Comparison of ENCODE assay signal across 13 mouse cellular contexts in genomic region chr5:147315432-147316075, GRCm38 (mm10). TPM values are rescaled to one million over a fixed set of nuclear protein-coding genes. Genes with fewer than 3 reads are reported as not detected.
DNase-seq lines count a peak whose midpoint lies in the region; ATAC-seq and TF ChIP-seq lines count a peak whose summit lies in the region.
"Had no signal": no experiment of that assay in that cellular context is flagged by ENCODE, and none has a peak within 500 bp of the region (broad histone marks: within the 10 kb centered on the region; RNA-seq: fewer than 3 reads in every experiment).

No protein-coding gene starts in this region.

- peak; percentile 27 for DNase-seq in embryo, embryonic 9.5 days (ENCODE audit: extremely low spot score)
- no peak for DNase-seq in embryo, embryonic 11 days
- no peak for DNase-seq in heart, adult 9 months (ENCODE audit: low spot score in 2 of 2)
- no peak for DNase-seq in layer of hippocampus, adult 9-10 months (ENCODE audit: low spot score)
- DNase-seq: cerebellum, adult 11 months had no signal

- WGBS in heart, embryonic 16.5 days, result 2% methylated on average over 25 of the region's 25 CpGs
- WGBS in midbrain, embryonic 15.5 days, result 1% methylated on average over 25 of the region's 25 CpGs
- WGBS in midbrain, embryonic 13.5 days, result under 1% methylated on average over 25 of the region's 25 CpGs

- ATAC-seq in heart, embryonic 16.5 days (replicated peaks; ENCODE audit: extremely low read depth, insufficient read depth, low FRiP score), result no peak
- no peak for ATAC-seq in midbrain, embryonic 15.5 days (replicated peaks)
- no peak for ATAC-seq in midbrain, embryonic 13.5 days

- peaks cover 91% of the 10 kb centered on the region for H3K27me3 ChIP-seq in heart, embryonic 16.5 days (ENCODE audit: control insufficient read depth, insufficient read depth, low read length)
- H3K27me3 ChIP-seq in midbrain, embryonic 15.5 days (replicated peaks), result peaks cover 93% of the 10 kb centered on the region
- peaks cover 98% of the 10 kb centered on the region for H3K27me3 ChIP-seq in midbrain, embryonic 13.5 days
- H3K27me3 ChIP-seq in myocyte (ENCODE audit: control insufficient read depth, insufficient read depth, insufficient read length), result peaks cover 23% of the 10 kb centered on the region

- H3ac ChIP-seq in myocyte (ENCODE audit: control insufficient read depth, insufficient read length), result no peak overlapping the region

- H3K9ac ChIP-seq in heart, embryonic 16.5 days (ENCODE audit: low read length), result no peak overlapping the region
- no peak overlapping the region for H3K9ac ChIP-seq in midbrain, embryonic 15.5 days
- no peak overlapping the region for H3K9ac ChIP-seq in midbrain, embryonic 13.5 days (replicated peaks)
- H3K9ac ChIP-seq: embryonic facial prominence, embryonic 12.5 days; liver, embryonic 14.5 days had no signal

- H3K4me3 ChIP-seq in heart, embryonic 16.5 days (ENCODE audit: low read length), result peak overlapping the region; percentile 20
- H3K4me3 ChIP-seq in midbrain, embryonic 15.5 days, result no peak overlapping the region
- H3K4me3 ChIP-seq in midbrain, embryonic 13.5 days (replicated peaks), result no peak overlapping the region
- H3K4me3 ChIP-seq in myocyte, result no peak overlapping the region
- H3K4me3 ChIP-seq: embryonic facial prominence, embryonic 12.5 days had no signal

- H3K36me3 ChIP-seq in heart, embryonic 16.5 days (ENCODE audit: control insufficient read depth, insufficient read depth), result no peaks in the 10 kb centered on the region
- no peaks in the 10 kb centered on the region for H3K36me3 ChIP-seq in midbrain, embryonic 15.5 days (replicated peaks)
- H3K36me3 ChIP-seq in midbrain, embryonic 13.5 days, result no peaks in the 10 kb centered on the region
- H3K36me3 ChIP-seq in myocyte (ENCODE audit: control insufficient read depth, insufficient read depth), result no peaks in the 10 kb centered on the region
- H3K36me3 ChIP-seq: embryonic facial prominence, embryonic 12.5 days; G1E had no signal

- no peak for TF ChIP-seq POLR2A in myocyte (IDR thresholded peaks at IDR 0.05; ENCODE audit: insufficient read length, low read depth)

- no peaks in the 10 kb centered on the region for H3K4me1 ChIP-seq in heart, embryonic 16.5 days (ENCODE audit: control insufficient read depth, insufficient read depth, low read length)
- H3K4me1 ChIP-seq in midbrain, embryonic 15.5 days, result peaks cover 8% of the 10 kb centered on the region; the same call in 1 of the 2 replicates
- peaks cover 7% of the 10 kb centered on the region; the same call in 1 of the 2 replicates for H3K4me1 ChIP-seq in midbrain, embryonic 13.5 days (replicated peaks)
- H3K4me1 ChIP-seq: embryonic facial prominence, embryonic 12.5 days had no signal

- no peaks in the 10 kb centered on the region for H3K79me2 ChIP-seq in myocyte (ENCODE audit: control insufficient read depth, insufficient read depth)

- H3K4me2 ChIP-seq in heart, embryonic 16.5 days (ENCODE audit: low read depth, low read length), result peak overlapping the region; percentile 30
- H3K4me2 ChIP-seq in midbrain, embryonic 15.5 days, result 0 out of 2 replicates have a peak overlapping the region, but pooled peaks have one; percentile 3
- H3K4me2 ChIP-seq in midbrain, embryonic 13.5 days (replicated peaks), result no peak overlapping the region
- H3K4me2 ChIP-seq in myocyte (ENCODE audit: low read depth), result peak overlapping the region; percentile 57
- H3K4me2 ChIP-seq: embryonic facial prominence, embryonic 12.5 days had no signal

- H3K9me3 ChIP-seq in heart, embryonic 16.5 days (replicated peaks; ENCODE audit: control insufficient read depth, low read length), result no peaks in the 10 kb centered on the region
- no peaks in the 10 kb centered on the region for H3K9me3 ChIP-seq in midbrain, embryonic 15.5 days
- no peaks in the 10 kb centered on the region for H3K9me3 ChIP-seq in midbrain, embryonic 13.5 days
- H3K9me3 ChIP-seq: embryonic facial prominence, embryonic 12.5 days; G1E had no signal

- H3K27ac ChIP-seq in heart, embryonic 16.5 days (ENCODE audit: low read length), result no peak overlapping the region
- no peak overlapping the region for H3K27ac ChIP-seq in midbrain, embryonic 15.5 days
- H3K27ac ChIP-seq in midbrain, embryonic 13.5 days, result no peak overlapping the region
- H3K27ac ChIP-seq: embryonic facial prominence, embryonic 12.5 days; liver, embryonic 14.5 days had no signal

TF ChIP-seq in myocyte, 11 proteins besides CTCF, POLR2A, EP300 and RAD21:
- no peak for TF ChIP-seq MAX (IDR thresholded peaks at IDR 0.05; ENCODE audit: low read depth)
- no peak for TF ChIP-seq REST (IDR thresholded peaks at IDR 0.05; ENCODE audit: insufficient read depth, insufficient read length)
- no peak for TF ChIP-seq MYOD1 (IDR thresholded peaks at IDR 0.05; ENCODE audit: control insufficient read depth in 1 of 3, insufficient read length in 2 of 3, low read depth in 2 of 3)
- TF ChIP-seq MYOG (IDR thresholded peaks at IDR 0.05; ENCODE audit: control insufficient read depth in 1 of 3, insufficient read depth in 1 of 3, insufficient read length in 2 of 3, low read depth in 2 of 3), result no peak
- no peak for TF ChIP-seq POLR2AphosphoS2 (IDR thresholded peaks at IDR 0.05; ENCODE audit: insufficient read length, low read depth)
- TF ChIP-seq TCF3 (IDR thresholded peaks at IDR 0.05; ENCODE audit: insufficient read length, low read depth), result no peak
- TF ChIP-seq TCF12 (IDR thresholded peaks at IDR 0.05; ENCODE audit: insufficient read depth, poor library complexity, severe bottlenecking), result no peak
- TF ChIP-seq USF1 (IDR thresholded peaks at IDR 0.05; ENCODE audit: low read depth), result no peak
- no peak for TF ChIP-seq CEBPB (IDR thresholded peaks at IDR 0.05; ENCODE audit: insufficient read depth, poor library complexity, severe bottlenecking)
- TF ChIP-seq SRF (IDR thresholded peaks at IDR 0.05; ENCODE audit: control insufficient read depth, insufficient read length, low read depth), result no peak
- TF ChIP-seq E2F4 (IDR thresholded peaks at IDR 0.05; ENCODE audit: insufficient read depth), result no peak

RNA-seq across cellular contexts. Expression of gene Urad, which starts 6.7 kb away (rescaled TPM):
- not detected in 2 replicates for polyA plus RNA-seq in heart, embryonic 16.5 days (2015; fragmentation: Nextera tagmentation; extraction: Ambion mirVana)
- not detected in 2 replicates for polyA plus RNA-seq in midbrain, embryonic 15.5 days (2015; fragmentation: Nextera tagmentation; extraction: Ambion mirVana)
- not detected in 2 replicates for polyA plus RNA-seq in midbrain, embryonic 13.5 days (2015; fragmentation: Nextera tagmentation; extraction: Ambion mirVana)
- not detected for polyA plus RNA-seq in myocyte (2012; fragmentation: generic; extraction: Trizol)
- polyA plus RNA-seq: embryonic facial prominence, embryonic 12.5 days; G1E; testis, adult 2 months had no signal

RNA-seq across cellular contexts. Expression of gene Cdx2, which starts 8.5 kb away (rescaled TPM):
- 0.47 TPM in 1 of 2 replicates, not detected in the other for polyA plus RNA-seq in heart, embryonic 16.5 days (2015; fragmentation: Nextera tagmentation; extraction: Ambion mirVana)
- not detected in 2 replicates for polyA plus RNA-seq in midbrain, embryonic 15.5 days (2015; fragmentation: Nextera tagmentation; extraction: Ambion mirVana)
- polyA plus RNA-seq in midbrain, embryonic 13.5 days (2015; fragmentation: Nextera tagmentation; extraction: Ambion mirVana), result not detected in 2 replicates
- polyA plus RNA-seq in myocyte (2012; fragmentation: generic; extraction: Trizol), result not detected
- polyA plus RNA-seq: embryonic facial prominence, embryonic 12.5 days; G1E; liver, embryonic 14.5 days; testis, adult 2 months had no signal

RNA-seq across cellular contexts. Expression of gene Pdx1, which starts 45.8 kb away (rescaled TPM):
- not detected in 2 replicates for polyA plus RNA-seq in heart, embryonic 16.5 days (2015; fragmentation: Nextera tagmentation; extraction: Ambion mirVana)
- polyA plus RNA-seq in midbrain, embryonic 15.5 days (2015; fragmentation: Nextera tagmentation; extraction: Ambion mirVana), result not detected in 2 replicates
- polyA plus RNA-seq in midbrain, embryonic 13.5 days (2015; fragmentation: Nextera tagmentation; extraction: Ambion mirVana), result not detected in 2 replicates
- polyA plus RNA-seq in myocyte (2012; fragmentation: generic; extraction: Trizol), result not detected
- polyA plus RNA-seq: embryonic facial prominence, embryonic 12.5 days; G1E; testis, adult 2 months had no signal
